Mouse (Mus musculus): Measurements from ENCODE around the gene Hhipl1. TPM values are rescaled to one million over a fixed set of nuclear protein-coding genes. Genes with fewer than 3 reads are reported as not detected.

The Hhipl1 gene
- 0.87 and 0.88 TPM in 2 replicates for polyA plus RNA-seq (2015; fragmentation: Nextera tagmentation; extraction: Ambion mirVana)

- Histone ChIP-seq H3K4me3 (replicated peaks) (peak within 1 kb of the TSS; percentile 54), H3K4me1 (peaks cover 9% of the 10 kb centered on the region), H3K9ac (peak within 1 kb of the TSS; percentile 53; the same call in 1 of the 2 replicates), H3K27ac (no peak within 1 kb of the TSS), H3K4me2 (peak within 1 kb of the TSS; percentile 97), H3K9me3 (no peaks in the 10 kb centered on the region), H3K36me3 (no peaks in the 10 kb centered on the region), H3K27me3 (replicated peaks) (no peaks in the 10 kb centered on the region; the same call in 1 of the 2 replicates)
- 3% methylated on average over 65 of the region's 67 CpGs for WGBS
- peak; percentile 61 for ATAC-seq (ENCODE audit: insufficient read depth, low FRiP score, low read depth)
Observed at GRCm38 (mm10) chr12:108305812-108306794, at the start of gene Hhipl1. Gene Hhipl1 (plus strand): TSS chr12:108306270.

DNA sequence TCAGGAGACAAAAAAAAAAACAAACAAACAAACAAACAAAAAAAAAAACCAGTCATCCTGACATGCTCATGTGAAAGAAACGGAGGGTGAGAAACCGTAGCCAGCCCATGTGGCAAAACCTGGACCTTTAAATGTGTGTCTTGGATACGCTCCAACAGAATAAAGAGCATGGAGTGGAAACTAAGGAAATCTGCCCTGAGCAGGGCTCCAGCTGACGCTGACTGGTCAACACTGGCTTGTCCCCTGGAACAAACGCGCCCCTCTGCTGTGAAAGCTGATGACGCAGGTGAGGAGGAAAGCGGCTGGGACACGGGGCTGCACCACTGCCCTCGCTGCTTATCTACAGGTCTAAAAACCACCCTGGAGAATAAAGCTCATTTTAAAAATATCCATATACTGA lies 49.3 kb upstream of the Hhipl1 start:
- Histone ChIP-seq H3K36me3 (no peaks in the 10 kb centered on the region), H3K4me3 (replicated peaks) (no peak overlapping the region), H3K4me1 (peaks cover 23% of the 10 kb centered on the region), H3K4me2 (no peak overlapping the region), H3K9ac (no peak overlapping the region), H3K27ac (no peak overlapping the region), H3K9me3 (no peaks in the 10 kb centered on the region), H3K27me3 (replicated peaks) (no peaks in the 10 kb centered on the region)
- 55% methylated on average over 10 of the region's 10 CpGs for WGBS
- ATAC-seq (ENCODE audit: insufficient read depth, low FRiP score, low read depth): peak; percentile 39; the same call in 1 of the 2 replicates

DNA sequence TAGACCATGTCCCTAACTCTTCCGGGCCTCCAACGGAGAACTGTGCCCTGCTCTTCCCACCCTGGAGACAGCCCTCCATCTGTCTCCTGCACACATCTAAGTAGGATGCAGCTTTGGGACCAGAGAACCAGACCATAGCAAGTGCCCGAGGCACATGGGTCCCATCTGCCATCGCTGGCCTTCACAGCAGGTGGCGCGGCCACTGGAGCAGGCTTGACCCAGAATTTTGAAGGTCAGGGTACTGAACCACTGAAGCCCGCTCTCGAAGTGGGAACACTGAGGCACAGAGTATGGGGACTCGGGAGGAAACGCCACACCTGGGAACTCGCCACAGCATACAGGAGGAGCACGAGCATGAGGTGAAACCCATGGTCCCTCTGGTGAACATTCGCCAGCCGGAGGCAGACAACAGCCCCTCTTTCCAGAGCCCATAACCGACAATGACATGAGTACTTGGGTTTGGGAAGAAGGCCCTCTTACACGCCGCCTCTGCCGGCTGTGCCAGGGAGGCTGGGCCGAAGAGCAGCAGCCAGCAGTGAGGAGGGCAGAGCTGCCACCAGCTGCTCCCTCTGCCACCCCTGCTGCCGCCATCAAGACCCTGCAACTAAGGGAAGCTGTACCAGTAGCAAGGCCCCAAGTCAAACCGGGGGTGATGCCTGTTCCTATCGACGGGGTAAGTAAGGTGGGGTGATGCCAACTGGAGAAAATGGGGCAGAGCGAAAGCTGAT lies 46.6 kb upstream of the Hhipl1 start:
- Histone ChIP-seq H3K4me1 (peaks cover 19% of the 10 kb centered on the region), H3K36me3 (no peaks in the 10 kb centered on the region), H3K4me3 (replicated peaks) (no peak overlapping the region), H3K4me2 (no peak overlapping the region), H3K27me3 (replicated peaks) (no peaks in the 10 kb centered on the region), H3K9me3 (no peaks in the 10 kb centered on the region), H3K9ac (no peak overlapping the region), H3K27ac (no peak overlapping the region)
- 87% methylated on average over 24 of the region's 24 CpGs for WGBS
- no peak for ATAC-seq (ENCODE audit: insufficient read depth, low FRiP score, low read depth)

GRCm38 (mm10) chr12:108260950-108261349 lies 45.1 kb upstream of the Hhipl1 start:
- 89% methylated on average over 12 of the region's 12 CpGs for WGBS
- Histone ChIP-seq H3K9me3 (no peaks in the 10 kb centered on the region), H3K27ac (no peak overlapping the region), H3K4me3 (replicated peaks) (no peak overlapping the region), H3K4me1 (peaks cover 23% of the 10 kb centered on the region), H3K4me2 (no peak overlapping the region), H3K9ac (no peak overlapping the region), H3K36me3 (no peaks in the 10 kb centered on the region), H3K27me3 (replicated peaks) (no peaks in the 10 kb centered on the region)
- no peak for ATAC-seq (ENCODE audit: insufficient read depth, low FRiP score, low read depth)

DNA sequence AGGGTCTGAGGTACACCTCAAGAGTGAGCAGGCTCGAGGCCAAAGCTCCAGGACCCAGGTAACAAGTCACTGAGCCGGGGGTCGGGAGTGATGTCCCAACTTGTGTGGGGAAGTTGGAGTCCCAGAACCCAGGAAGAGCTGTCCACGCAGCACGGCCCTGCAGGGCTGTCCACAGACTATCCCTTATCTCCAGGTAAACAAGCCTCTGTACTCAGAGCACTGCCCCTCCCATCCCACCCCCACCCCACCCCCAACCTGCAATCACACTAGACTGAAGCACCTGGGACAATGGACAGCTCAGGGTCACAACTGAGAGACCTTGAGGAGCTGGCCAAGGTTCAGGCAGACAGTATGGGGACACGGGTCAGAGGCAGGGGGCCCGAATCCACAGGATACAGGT lies 41.2 kb upstream of the Hhipl1 start:
- Histone ChIP-seq H3K4me2 (no peak overlapping the region), H3K36me3 (no peaks in the 10 kb centered on the region), H3K4me3 (replicated peaks) (no peak overlapping the region), H3K27me3 (replicated peaks) (no peaks in the 10 kb centered on the region), H3K9me3 (no peaks in the 10 kb centered on the region), H3K9ac (no peak overlapping the region), H3K4me1 (peaks cover 40% of the 10 kb centered on the region), H3K27ac (no peak overlapping the region)
- peak; percentile 8; the same call in 1 of the 2 replicates for ATAC-seq (ENCODE audit: insufficient read depth, low FRiP score, low read depth)
- 53% methylated on average over 7 of the region's 7 CpGs for WGBS

GRCm38 (mm10) chr12:108265831-108266619 lies 40.0 kb upstream of the Hhipl1 start:
- Histone ChIP-seq H3K27me3 (replicated peaks) (no peaks in the 10 kb centered on the region), H3K4me1 (peaks cover 48% of the 10 kb centered on the region), H3K9me3 (no peaks in the 10 kb centered on the region), H3K4me2 (peak overlapping the region; percentile 29), H3K9ac (no peak overlapping the region), H3K4me3 (replicated peaks) (no peak overlapping the region), H3K36me3 (no peaks in the 10 kb centered on the region), H3K27ac (peak overlapping the region; percentile 63; the same call in 1 of the 2 replicates)
- ATAC-seq (ENCODE audit: insufficient read depth, low FRiP score, low read depth): no peak; the same call in 1 of the 2 replicates
- 45% methylated on average over 27 of the region's 27 CpGs for WGBS

GRCm38 (mm10) chr12:108267653-108268052 lies 38.4 kb upstream of the Hhipl1 start:
- Histone ChIP-seq H3K9ac (no peak overlapping the region), H3K4me1 (peaks cover 61% of the 10 kb centered on the region), H3K27me3 (replicated peaks) (no peaks in the 10 kb centered on the region), H3K4me3 (replicated peaks) (no peak overlapping the region), H3K27ac (no peak overlapping the region), H3K4me2 (no peak overlapping the region), H3K9me3 (no peaks in the 10 kb centered on the region), H3K36me3 (no peaks in the 10 kb centered on the region)
- ATAC-seq (ENCODE audit: insufficient read depth, low FRiP score, low read depth): no peak
- 66% methylated on average over 7 of the region's 7 CpGs for WGBS

- no peak overlapping the region for H3K4me3 ChIP-seq (replicated peaks)
- no peaks in the 10 kb centered on the region for H3K27me3 ChIP-seq (replicated peaks)
- 88% methylated on average over 10 of the region's 10 CpGs for WGBS
- H3K9me3 ChIP-seq: no peaks in the 10 kb centered on the region
- H3K27ac ChIP-seq: no peak overlapping the region
- no peaks in the 10 kb centered on the region for H3K36me3 ChIP-seq
- no peak overlapping the region for H3K9ac ChIP-seq
- H3K4me2 ChIP-seq: no peak overlapping the region
- ATAC-seq (ENCODE audit: insufficient read depth, low FRiP score, low read depth): no peak
- H3K4me1 ChIP-seq: peaks cover 67% of the 10 kb centered on the region
Observed at GRCm38 (mm10) chr12:108268970-108269369, 37.1 kb upstream of the Hhipl1 start.

GRCm38 (mm10) chr12:108269699-108270098 lies 36.4 kb upstream of the Hhipl1 start:
- Histone ChIP-seq H3K9ac (no peak overlapping the region), H3K27ac (no peak overlapping the region), H3K4me3 (replicated peaks) (no peak overlapping the region), H3K4me1 (peaks cover 68% of the 10 kb centered on the region), H3K27me3 (replicated peaks) (no peaks in the 10 kb centered on the region), H3K9me3 (no peaks in the 10 kb centered on the region), H3K4me2 (no peak overlapping the region), H3K36me3 (no peaks in the 10 kb centered on the region)
- ATAC-seq (ENCODE audit: insufficient read depth, low FRiP score, low read depth): no peak
- 64% methylated on average over 5 of the region's 5 CpGs for WGBS

GRCm38 (mm10) chr12:108270240-108270919 lies 35.7 kb upstream of the Hhipl1 start:
- no peaks in the 10 kb centered on the region for H3K36me3 ChIP-seq
- ATAC-seq (ENCODE audit: insufficient read depth, low FRiP score, low read depth): no peak
- no peaks in the 10 kb centered on the region for H3K9me3 ChIP-seq
- no peaks in the 10 kb centered on the region for H3K27me3 ChIP-seq (replicated peaks)
- H3K4me1 ChIP-seq: peaks cover 65% of the 10 kb centered on the region
- no peak overlapping the region for H3K4me3 ChIP-seq (replicated peaks)
- H3K27ac ChIP-seq: no peak overlapping the region
- H3K9ac ChIP-seq: no peak overlapping the region
- 52% methylated on average over 12 of the region's 13 CpGs for WGBS
- peak overlapping the region; percentile 19; the same call in 1 of the 2 replicates for H3K4me2 ChIP-seq
